Mouse (Mus musculus) ES-Bruce4 (cell line): ENCODE results near the gene Slc16a8.

Source experiments
- CTCF ChIP-seq: IDR thresholded peaks from one replicate; pipeline ENCODE4 v1.8.1; 2011; ENCODE audit warnings: low read depth, low read length
- POLR2A ChIP-seq: IDR thresholded peaks from one replicate; pipeline ENCODE4 v1.8.1; 2011; ENCODE audit warnings: low read length; ENCODE audit not compliant: insufficient read depth

- TF ChIP-seq CTCF (no peak), POLR2A (no peak)
These were observed 18.5 kb upstream of the Slc16a8 start for GRCm38 (mm10) chr15:79273020-79273419.
